Mouse (Mus musculus): ENCODE measurements at regions not wholly inside any gene's neighbourhood (a gene's known extent, or its start where the extent isn't known, plus 50 kb on each side); places are given as distances from the start of the nearest gene placed in this dataset.

- TF ChIP-seq POLR2A (IDR thresholded peaks at IDR 0.05; ENCODE audit: borderline replicate concordance, low read depth, low read length) (no peak), CTCF (IDR thresholded peaks at IDR 0.05; ENCODE audit: low read depth, low read length) (no peak)
- Histone ChIP-seq H3K4me1 (ENCODE audit: control insufficient read depth, insufficient read depth, low read length) (no peaks in the 10 kb centered on the region), H3K4me3 (ENCODE audit: insufficient read depth, low read length) (no peak overlapping the region), H3K27ac (ENCODE audit: insufficient read depth, low read depth, low read length) (no peak overlapping the region)
Observed at GRCm38 (mm10) chr13:11105571-11105970, 744.9 kb upstream of the Chrm3 start.

GRCm38 (mm10) chr13:11099586-11099950 is 738.9 kb upstream of the Chrm3 start:
- TF ChIP-seq POLR2A (IDR thresholded peaks at IDR 0.05; ENCODE audit: borderline replicate concordance, low read depth, low read length) (no peak), CTCF (IDR thresholded peaks at IDR 0.05; ENCODE audit: low read depth, low read length) (no peak)
- Histone ChIP-seq H3K4me3 (ENCODE audit: insufficient read depth, low read length) (no peak overlapping the region), H3K4me1 (ENCODE audit: control insufficient read depth, insufficient read depth, low read length) (no peaks in the 10 kb centered on the region), H3K27ac (ENCODE audit: insufficient read depth, low read depth, low read length) (no peak overlapping the region)

GRCm38 (mm10) chr13:11098899-11099585 is 738.4 kb upstream of the Chrm3 start:
- no peak for TF ChIP-seq POLR2A (IDR thresholded peaks at IDR 0.05; ENCODE audit: borderline replicate concordance, low read depth, low read length)
- no peak overlapping the region for H3K4me3 ChIP-seq (ENCODE audit: insufficient read depth, low read length)
- no peak overlapping the region for H3K27ac ChIP-seq (ENCODE audit: insufficient read depth, low read depth, low read length)
- no peaks in the 10 kb centered on the region for H3K4me1 ChIP-seq (ENCODE audit: control insufficient read depth, insufficient read depth, low read length)

GRCm38 (mm10) chr13:11092911-11093310 is 732.3 kb upstream of the Chrm3 start:
- Histone ChIP-seq H3K27ac (ENCODE audit: insufficient read depth, low read depth, low read length) (no peak overlapping the region), H3K4me1 (ENCODE audit: control insufficient read depth, insufficient read depth, low read length) (no peaks in the 10 kb centered on the region), H3K4me3 (ENCODE audit: insufficient read depth, low read length) (no peak overlapping the region)
- TF ChIP-seq CTCF (IDR thresholded peaks at IDR 0.05; ENCODE audit: low read depth, low read length) = no peak
- no peak for TF ChIP-seq POLR2A (IDR thresholded peaks at IDR 0.05; ENCODE audit: borderline replicate concordance, low read depth, low read length)

Measured in bone marrow macrophage, adult 2 months (primary cell).